Mouse (Mus musculus) adipocyte (in vitro differentiated cells): ENCODE measurements around the gene Tmprss13.

Experiments
- DNase-seq: peaks from one replicate; pipeline ENCODE4 v3.0.0-alpha.2; 2016; ENCODE audit warnings: low spot score

Tmprss13 gene

DNA sequence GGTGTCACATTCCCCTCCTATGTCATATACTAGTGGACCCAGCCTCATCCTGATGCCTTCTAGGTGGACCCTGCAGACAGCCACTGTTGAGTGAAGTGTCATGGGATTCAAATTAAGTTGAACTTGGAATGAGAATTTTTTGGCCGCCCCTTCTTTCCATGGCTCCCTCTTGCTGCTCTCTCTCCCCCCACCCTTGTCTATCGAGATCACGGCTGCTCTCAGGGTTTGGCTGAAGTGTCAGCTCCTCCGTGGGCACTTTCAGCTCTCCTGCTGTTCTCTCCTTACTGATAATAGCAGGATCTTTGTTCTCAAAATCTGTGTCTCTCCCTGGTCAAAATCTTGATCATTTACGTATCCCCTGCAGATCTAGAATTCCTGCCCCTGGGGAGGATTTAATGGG lies 63.9 kb downstream of the Tmprss13 start:
- no peak for DNase-seq

DNA sequence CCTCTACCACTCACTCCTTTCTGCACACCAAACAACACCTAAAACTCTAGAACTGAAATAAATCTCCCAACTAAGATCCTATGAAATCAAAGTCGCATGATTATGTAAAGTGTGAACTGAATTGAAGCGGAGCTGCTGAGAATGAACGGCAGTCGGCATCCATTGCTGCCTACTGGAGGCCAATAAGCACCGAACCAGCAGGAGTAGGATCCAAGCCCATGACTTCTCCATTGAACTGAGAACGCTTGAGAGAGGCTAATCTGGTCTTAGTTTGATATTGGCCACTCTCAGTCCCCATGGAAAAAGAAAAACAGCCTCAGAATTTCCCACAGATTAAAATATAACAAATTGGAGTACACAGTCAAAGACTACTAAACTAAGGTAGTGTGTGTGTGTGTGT lies 65.0 kb downstream of the Tmprss13 start:
- DNase-seq: no peak

DNA sequence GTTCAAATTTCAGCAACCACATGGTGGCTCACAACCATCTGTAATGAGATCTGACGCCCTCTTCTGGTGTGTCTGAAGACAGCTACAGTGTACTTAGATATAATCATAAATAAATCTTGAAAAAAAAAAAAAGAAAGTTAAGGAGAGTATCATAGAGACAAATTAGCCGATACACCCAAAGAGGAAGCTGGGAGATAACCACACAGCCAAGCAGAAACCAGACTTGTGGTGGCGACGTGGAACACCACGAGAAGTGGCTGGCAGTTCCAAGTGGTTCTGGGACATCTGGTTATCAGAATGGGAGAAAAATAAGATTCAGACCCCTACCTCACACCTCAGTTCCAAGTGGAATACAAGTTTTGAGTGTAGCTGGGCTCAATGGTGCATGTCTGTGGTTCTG lies 67.8 kb downstream of the Tmprss13 start:
- DNase-seq: no peak

DNA sequence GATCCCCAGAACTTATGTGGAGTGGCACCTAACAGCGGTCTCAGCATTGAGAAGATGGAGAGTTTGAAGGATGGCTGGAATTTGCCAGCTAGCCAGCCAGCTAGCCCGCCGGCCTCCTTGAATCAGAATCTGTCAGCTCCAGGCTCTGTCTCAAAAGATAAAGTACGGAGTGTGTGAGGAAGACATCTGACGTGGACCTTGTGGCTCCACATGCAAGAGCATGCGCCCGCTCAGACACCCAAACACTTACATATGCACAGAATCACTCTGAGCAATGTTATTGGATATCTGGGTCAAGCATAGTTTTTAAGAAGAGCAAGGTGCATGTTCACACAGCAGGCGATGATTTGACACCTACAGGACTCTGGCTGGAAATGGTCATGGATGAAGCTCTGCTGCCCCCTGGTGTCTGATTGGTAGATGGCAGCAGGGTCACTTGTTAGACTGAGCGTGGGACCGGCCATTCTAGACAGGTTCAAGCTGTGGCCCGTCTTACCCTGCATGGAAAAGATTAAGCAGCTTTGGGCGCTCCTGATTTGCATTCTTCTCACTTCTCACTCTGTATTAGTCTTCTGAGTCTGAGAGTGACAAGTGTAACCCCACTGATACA lies 69.6 kb downstream of the Tmprss13 start:
- peak; percentile 44 for DNase-seq

DNA sequence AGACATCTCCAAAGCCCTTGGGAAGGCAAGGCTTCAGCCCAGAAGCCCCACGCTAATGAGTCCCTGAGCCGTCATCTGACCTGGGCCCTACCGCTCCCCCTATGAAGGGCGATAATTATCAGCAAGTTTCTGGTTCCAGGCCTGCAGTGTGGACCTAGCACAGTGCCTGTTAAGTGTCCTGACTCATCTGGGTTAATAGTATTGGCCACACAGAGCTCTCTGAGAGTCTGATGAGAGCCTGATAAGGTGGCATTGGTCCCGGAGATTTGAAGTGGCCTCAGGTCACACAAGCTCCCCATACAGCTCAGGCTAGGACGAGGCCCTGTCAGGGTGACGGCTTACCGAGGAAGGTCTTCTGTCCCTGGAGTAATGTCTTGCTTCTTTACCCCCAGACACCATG lies 70.7 kb downstream of the Tmprss13 start:
- DNase-seq: no peak

DNA sequence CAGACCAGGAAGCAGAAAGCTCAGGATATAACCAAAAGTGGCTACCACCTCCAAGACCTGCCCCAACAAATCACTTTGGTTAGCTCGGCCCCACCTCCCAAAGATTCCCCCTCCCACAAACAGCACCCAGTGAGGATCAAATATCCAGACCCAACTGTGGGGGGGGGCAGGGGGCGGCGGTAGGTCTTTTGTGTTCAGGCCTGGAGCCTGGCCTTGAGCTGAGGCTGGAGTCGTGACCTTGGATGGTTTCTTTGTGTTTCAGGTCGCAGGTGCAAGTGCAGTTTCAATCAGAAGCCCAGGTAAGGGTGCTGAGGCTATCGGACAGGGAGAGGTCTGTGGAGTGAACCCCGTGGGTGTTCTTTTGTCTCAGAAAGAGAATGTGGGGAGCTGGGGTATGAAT lies 72.4 kb downstream of the Tmprss13 start:
- no peak for DNase-seq

DNA sequence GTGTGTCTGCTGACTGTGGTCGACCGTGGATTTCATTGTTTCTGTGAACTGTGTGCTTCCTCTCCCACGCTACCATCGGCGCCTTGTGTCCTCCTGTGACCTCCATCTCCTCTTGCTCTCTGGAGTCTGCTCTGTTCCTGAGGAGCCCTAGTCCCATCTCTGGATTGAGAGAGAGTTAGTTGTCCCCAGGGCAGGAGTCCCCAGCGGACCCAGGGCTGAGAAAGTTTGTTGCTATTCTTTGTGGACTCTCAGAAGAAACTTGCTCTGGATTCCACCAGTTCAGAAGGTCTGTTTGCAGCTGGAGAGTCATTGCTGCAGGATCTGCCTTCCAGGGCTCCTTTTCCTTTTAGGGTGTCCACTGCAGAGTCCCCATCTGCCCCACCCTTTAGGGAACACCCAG lies 76.3 kb downstream of the Tmprss13 start:
- DNase-seq: no peak

DNA sequence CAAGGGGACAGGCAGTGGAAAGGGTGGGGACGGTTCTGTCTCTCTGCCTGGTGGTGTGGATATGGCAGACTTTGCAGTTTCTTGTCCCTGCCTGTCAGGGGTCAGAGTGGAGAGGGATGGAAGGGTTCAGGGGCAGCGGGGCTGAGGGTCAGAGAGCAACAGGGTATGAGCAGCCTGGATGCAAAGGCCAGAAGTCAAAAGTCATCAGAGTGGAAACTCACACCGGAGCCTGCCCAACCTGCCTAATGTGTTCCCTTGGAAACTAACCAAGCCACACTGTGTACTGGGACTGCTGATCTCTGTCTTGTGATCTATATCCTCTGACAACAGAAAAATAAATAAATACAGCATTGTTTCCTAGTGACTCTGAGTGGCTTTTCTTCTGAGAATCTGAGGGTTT lies 76.9 kb downstream of the Tmprss13 start:
- DNase-seq: no peak
